ENCODE assay signal across 8 mouse cellular contexts in genomic region chr2:164784869-164785420, GRCm38 (mm10). TPM values are rescaled to one million over a fixed set of nuclear protein-coding genes. Genes with fewer than 3 reads are reported as not detected.
DNase-seq lines count a peak whose midpoint lies in the region; ATAC-seq lines count a peak whose summit lies in the region.

No protein-coding gene starts in this region.

- peak overlapping the region; percentile 91 for H3K27ac ChIP-seq in kidney, embryonic 16.5 days (ENCODE audit: low read length)
- no peak overlapping the region for H3K27ac ChIP-seq in embryonic facial prominence, embryonic 11.5 days (replicated peaks; ENCODE audit: low read depth, low read length)
- peak overlapping the region; percentile 80 for H3K27ac ChIP-seq in intestine, embryonic 15.5 days
- no peak overlapping the region for H3K27ac ChIP-seq in neural tube, embryonic 12.5 days

- WGBS in kidney, embryonic 16.5 days, result 3% methylated on average over 7 of the region's 7 CpGs
- WGBS in embryonic facial prominence, embryonic 11.5 days, result 21% methylated on average over 7 of the region's 7 CpGs
- 4% methylated on average over 7 of the region's 7 CpGs for WGBS in intestine, embryonic 15.5 days
- WGBS in neural tube, embryonic 12.5 days, result 12% methylated on average over 7 of the region's 7 CpGs

- H3K36me3 ChIP-seq in kidney, embryonic 16.5 days (ENCODE audit: insufficient read depth, low read length), result peaks cover 3% of the 10 kb centered on the region; the same call in 1 of the 2 replicates
- no peaks in the 10 kb centered on the region for H3K36me3 ChIP-seq in embryonic facial prominence, embryonic 11.5 days (replicated peaks; ENCODE audit: control insufficient read depth, insufficient read depth, low read depth, low read length)
- H3K36me3 ChIP-seq in intestine, embryonic 15.5 days, result peaks cover 4% of the 10 kb centered on the region; the same call in 1 of the 2 replicates
- H3K36me3 ChIP-seq in neural tube, embryonic 12.5 days, result peaks cover 3% of the 10 kb centered on the region; the same call in 1 of the 2 replicates

- no peak for DNase-seq in kidney, postnatal 25 days
- DNase-seq in embryonic facial prominence, embryonic 11.5 days (ENCODE audit: low spot score), result no peak
- DNase-seq in gastrocnemius, postnatal 25 days, result no peak
- no peak for DNase-seq in frontal cortex, adult 2 months (ENCODE audit: extremely low spot score in 1 of 2, low spot score in 1 of 2)
- DNase-seq in cerebellum, adult 9-10 months, result no peak

- ATAC-seq in kidney, embryonic 16.5 days (ENCODE audit: low FRiP score, low TSS enrichment), result no peak
- no peak for ATAC-seq in embryonic facial prominence, embryonic 11.5 days (replicated peaks; ENCODE audit: insufficient number of reproducible peaks, low FRiP score, low TSS enrichment, low read depth)
- peak; percentile 3; the same call in 1 of the 2 replicates for ATAC-seq in intestine, embryonic 15.5 days
- ATAC-seq in neural tube, embryonic 12.5 days (ENCODE audit: low FRiP score, low read depth), result no peak

- peak overlapping the region; percentile 88 for H3K4me2 ChIP-seq in kidney, embryonic 16.5 days (replicated peaks; ENCODE audit: low read depth, low read length)
- peak overlapping the region; percentile 98 for H3K4me2 ChIP-seq in embryonic facial prominence, embryonic 11.5 days (ENCODE audit: low read depth, low read length)
- peak overlapping the region; percentile 86 for H3K4me2 ChIP-seq in intestine, embryonic 15.5 days (replicated peaks)
- H3K4me2 ChIP-seq in neural tube, embryonic 12.5 days (replicated peaks), result peak overlapping the region; percentile 93

- no peaks in the 10 kb centered on the region for H3K27me3 ChIP-seq in kidney, embryonic 16.5 days (ENCODE audit: insufficient read depth, low read length)
- no peaks in the 10 kb centered on the region for H3K27me3 ChIP-seq in embryonic facial prominence, embryonic 11.5 days (ENCODE audit: control insufficient read depth, insufficient read depth, low read length)
- H3K27me3 ChIP-seq in intestine, embryonic 15.5 days (replicated peaks), result no peaks in the 10 kb centered on the region
- no peaks in the 10 kb centered on the region for H3K27me3 ChIP-seq in neural tube, embryonic 12.5 days (replicated peaks)

- H3K4me1 ChIP-seq in kidney, embryonic 16.5 days (ENCODE audit: insufficient read depth, low read length), result peaks cover 25% of the 10 kb centered on the region
- H3K4me1 ChIP-seq in embryonic facial prominence, embryonic 11.5 days (ENCODE audit: control insufficient read depth, insufficient read depth, low read length), result no peaks in the 10 kb centered on the region
- H3K4me1 ChIP-seq in intestine, embryonic 15.5 days (replicated peaks), result peaks cover 18% of the 10 kb centered on the region
- H3K4me1 ChIP-seq in neural tube, embryonic 12.5 days, result no peaks in the 10 kb centered on the region

- H3K9ac ChIP-seq in kidney, embryonic 16.5 days (replicated peaks; ENCODE audit: low read length), result peak overlapping the region; percentile 85
- peak overlapping the region; percentile 75 for H3K9ac ChIP-seq in embryonic facial prominence, embryonic 11.5 days (replicated peaks; ENCODE audit: low read length)
- peak overlapping the region; percentile 67 for H3K9ac ChIP-seq in intestine, embryonic 15.5 days
- peak overlapping the region; percentile 71; the same call in 1 of the 2 replicates for H3K9ac ChIP-seq in neural tube, embryonic 12.5 days

- no peaks in the 10 kb centered on the region for H3K9me3 ChIP-seq in kidney, embryonic 16.5 days (ENCODE audit: low read length)
- no peaks in the 10 kb centered on the region for H3K9me3 ChIP-seq in embryonic facial prominence, embryonic 11.5 days (replicated peaks; ENCODE audit: control insufficient read depth, low read length)
- H3K9me3 ChIP-seq in intestine, embryonic 15.5 days, result no peaks in the 10 kb centered on the region
- no peaks in the 10 kb centered on the region for H3K9me3 ChIP-seq in neural tube, embryonic 12.5 days

- peak overlapping the region; percentile 69 for H3K4me3 ChIP-seq in kidney, embryonic 16.5 days (ENCODE audit: low read length)
- H3K4me3 ChIP-seq in embryonic facial prominence, embryonic 11.5 days (ENCODE audit: low read depth, low read length), result peak overlapping the region; percentile 66
- peak overlapping the region; percentile 55 for H3K4me3 ChIP-seq in intestine, embryonic 15.5 days (replicated peaks)
- H3K4me3 ChIP-seq in neural tube, embryonic 12.5 days, result peak overlapping the region; percentile 60

RNA-seq across cellular contexts. Expression of gene Snx21, which starts 0.7 kb away (rescaled TPM):
- 22.7 and 25.2 TPM in 2 replicates for polyA plus RNA-seq in kidney, embryonic 16.5 days (2015; fragmentation: Nextera tagmentation; extraction: Ambion mirVana)
- 9.9 and 10.5 TPM in 2 replicates for polyA plus RNA-seq in embryonic facial prominence, embryonic 11.5 days (2014; fragmentation: Nextera tagmentation; extraction: Ambion mirVana)
- 18.4 and 21.2 TPM in 2 replicates for polyA plus RNA-seq in intestine, embryonic 15.5 days (2015; fragmentation: Nextera tagmentation; extraction: Ambion mirVana)
- 14.2 and 15.6 TPM in 2 replicates for polyA plus RNA-seq in neural tube, embryonic 12.5 days (2016; fragmentation: Nextera tagmentation; extraction: Ambion mirVana)
- total RNA-seq in gastrocnemius, postnatal 25 days (2021), result 10 to 100 TPM; 19.3 to 19.8 TPM
- polyA plus RNA-seq in frontal cortex, adult 2 months (2012; rRNA removed), result 59.9 and 60.9 TPM in 2 replicates

RNA-seq across cellular contexts. Expression of gene Tnnc2, which starts 5.2 kb away (rescaled TPM):
- polyA plus RNA-seq in kidney, embryonic 16.5 days (2015; fragmentation: Nextera tagmentation; extraction: Ambion mirVana), result 21.0 and 22.3 TPM in 2 replicates
- polyA plus RNA-seq in embryonic facial prominence, embryonic 11.5 days (2014; fragmentation: Nextera tagmentation; extraction: Ambion mirVana), result 4.3 and 11.2 TPM in 2 replicates
- polyA plus RNA-seq in intestine, embryonic 15.5 days (2015; fragmentation: Nextera tagmentation; extraction: Ambion mirVana), result 1.7 and 6.9 TPM in 2 replicates
- 26.2 and 36.5 TPM in 2 replicates for polyA plus RNA-seq in neural tube, embryonic 12.5 days (2016; fragmentation: Nextera tagmentation; extraction: Ambion mirVana)
- over 10,000 TPM; 15,847 to 16,724 TPM for total RNA-seq in gastrocnemius, postnatal 25 days (2021)
- 0.96 and 3.9 TPM in 2 replicates for polyA plus RNA-seq in frontal cortex, adult 2 months (2012; rRNA removed)

RNA-seq across cellular contexts. Expression of gene Ube2c, which starts 15.2 kb away (rescaled TPM):
- polyA plus RNA-seq in kidney, embryonic 16.5 days (2015; fragmentation: Nextera tagmentation; extraction: Ambion mirVana), result 449 and 509 TPM in 2 replicates
- 534 and 547 TPM in 2 replicates for polyA plus RNA-seq in embryonic facial prominence, embryonic 11.5 days (2014; fragmentation: Nextera tagmentation; extraction: Ambion mirVana)
- 431 and 439 TPM in 2 replicates for polyA plus RNA-seq in intestine, embryonic 15.5 days (2015; fragmentation: Nextera tagmentation; extraction: Ambion mirVana)
- 311 and 340 TPM in 2 replicates for polyA plus RNA-seq in neural tube, embryonic 12.5 days (2016; fragmentation: Nextera tagmentation; extraction: Ambion mirVana)
- 1 to 10 TPM; 1.2 to 1.7 TPM for total RNA-seq in gastrocnemius, postnatal 25 days (2021)
- 2.0 and 2.8 TPM in 2 replicates for polyA plus RNA-seq in frontal cortex, adult 2 months (2012; rRNA removed)

RNA-seq across cellular contexts. Expression of gene Acot8, which starts 19.7 kb away (rescaled TPM):
- 27.3 and 30.8 TPM in 2 replicates for polyA plus RNA-seq in kidney, embryonic 16.5 days (2015; fragmentation: Nextera tagmentation; extraction: Ambion mirVana)
- 9.6 and 11.6 TPM in 2 replicates for polyA plus RNA-seq in embryonic facial prominence, embryonic 11.5 days (2014; fragmentation: Nextera tagmentation; extraction: Ambion mirVana)
- 23.6 and 29.7 TPM in 2 replicates for polyA plus RNA-seq in intestine, embryonic 15.5 days (2015; fragmentation: Nextera tagmentation; extraction: Ambion mirVana)
- polyA plus RNA-seq in neural tube, embryonic 12.5 days (2016; fragmentation: Nextera tagmentation; extraction: Ambion mirVana), result 15.9 and 19.6 TPM in 2 replicates
- 1 to 10 TPM; 8.0 to 9.1 TPM for total RNA-seq in gastrocnemius, postnatal 25 days (2021)
- 29.4 and 35.0 TPM in 2 replicates for polyA plus RNA-seq in frontal cortex, adult 2 months (2012; rRNA removed)

RNA-seq across cellular contexts. Expression of gene Zswim3, which starts 20.0 kb away (rescaled TPM):
- 10.6 and 11.9 TPM in 2 replicates for polyA plus RNA-seq in kidney, embryonic 16.5 days (2015; fragmentation: Nextera tagmentation; extraction: Ambion mirVana)
- polyA plus RNA-seq in embryonic facial prominence, embryonic 11.5 days (2014; fragmentation: Nextera tagmentation; extraction: Ambion mirVana), result 9.8 and 11.3 TPM in 2 replicates
- polyA plus RNA-seq in intestine, embryonic 15.5 days (2015; fragmentation: Nextera tagmentation; extraction: Ambion mirVana), result 8.1 and 9.0 TPM in 2 replicates
- 11.8 and 14.1 TPM in 2 replicates for polyA plus RNA-seq in neural tube, embryonic 12.5 days (2016; fragmentation: Nextera tagmentation; extraction: Ambion mirVana)
- 1 to 10 TPM; 1.4 TPM for total RNA-seq in gastrocnemius, postnatal 25 days (2021)
- polyA plus RNA-seq in frontal cortex, adult 2 months (2012; rRNA removed), result 7.7 and 7.9 TPM in 2 replicates

Comparison
In these comparisons a context has a peak if more than half of its experiments do, and no peak if none do; other contexts are left out.
1. H3K27ac ChIP-seq: peak in kidney, embryonic 16.5 days (single experiment) and intestine, embryonic 15.5 days (single experiment); none in embryonic facial prominence, embryonic 11.5 days (single experiment) and neural tube, embryonic 12.5 days (single experiment).
2. RNA of gene Ube2c, which starts 15.2 kb away (polyA plus RNA-seq): 534 to 547 TPM in embryonic facial prominence, embryonic 11.5 days, 449 to 509 TPM in kidney, embryonic 16.5 days, 431 to 439 TPM in intestine, embryonic 15.5 days and 311 to 340 TPM in neural tube, embryonic 12.5 days; 2.0 to 2.8 TPM in frontal cortex, adult 2 months; every median in the first group is over 10 times any median in the second.
3. Peak in every context shown above with its lines, with median percentiles within 50 percentile points of each other: H3K4me2 ChIP-seq, H3K4me3 ChIP-seq and H3K9ac ChIP-seq.